Mouse (Mus musculus) MEL (cell line): Measurements from ENCODE around the gene Snapc5.

Source experiments
- BHLHE40 ChIP-seq: IDR thresholded peaks from 2 replicates; pipeline ENCODE4 v1.6.1; 2012; ENCODE audit warnings: low read depth, mild to moderate bottlenecking, inconsistent platforms, low read length, improper control_type of control experiment, borderline replicate concordance
- CHD2 ChIP-seq: IDR thresholded peaks from 2 replicates; pipeline ENCODE4 v1.6.1; 2011; ENCODE audit warnings: low read length, improper control_type of control experiment
- CTCF ChIP-seq, 3 experiments: IDR thresholded peaks in 2 of 3; conservative IDR thresholded peaks in 1 of 3; 2 replicates each; pipeline ENCODE4 v1.5.1; 2011 to 2012; ENCODE audit warnings: low read length in 3 of 3, low read depth in 2 of 3, mild to moderate bottlenecking in 2 of 3, improper control_type of control experiment in 1 of 3, inconsistent platforms in 1 of 3, mixed read lengths in 1 of 3, moderate library complexity in 1 of 3; ENCODE audit not compliant: control insufficient read depth in 1 of 3, insufficient read depth in 1 of 3, poor library complexity in 1 of 3, severe bottlenecking in 1 of 3
- GATA1 ChIP-seq: IDR thresholded peaks from 2 replicates; pipeline ENCODE4 v1.6.1; 2011; ENCODE audit warnings: low read depth, low read length, improper control_type of control experiment
- KAT2A ChIP-seq: conservative IDR thresholded peaks from 2 replicates; pipeline ENCODE4 v1.6.1; 2012; ENCODE audit warnings: low read depth, low read length, improper control_type of control experiment, inconsistent platforms
- MEF2A ChIP-seq: IDR thresholded peaks from 2 replicates; pipeline ENCODE4 v1.6.1; 2014; ENCODE audit warnings: low read depth, mild to moderate bottlenecking, inconsistent platforms, low read length, improper control_type of control experiment; ENCODE audit not compliant: poor library complexity, insufficient replicate concordance, severe bottlenecking; ENCODE audit errors: extremely low read depth
- POLR2A ChIP-seq, 2 experiments: IDR thresholded peaks; 2 replicates each; pipeline ENCODE4 v1.6.1; 2011 to 2012; ENCODE audit warnings: low read length in 2 of 2, mild to moderate bottlenecking in 2 of 2, control low read depth in 1 of 2, improper control_type of control experiment in 1 of 2, low read depth in 1 of 2, moderate library complexity in 1 of 2; ENCODE audit not compliant: control insufficient read depth in 1 of 2, insufficient read depth in 1 of 2, poor library complexity in 1 of 2
- POLR2AphosphoS5 ChIP-seq: IDR thresholded peaks from 2 replicates; pipeline ENCODE4 v1.6.1; 2012; ENCODE audit warnings: low read depth, borderline replicate concordance, mild to moderate bottlenecking, inconsistent platforms, low read length, moderate library complexity, mixed read lengths
- RAD21 ChIP-seq: IDR thresholded peaks from 2 replicates; pipeline ENCODE4 v1.6.1; 2011; ENCODE audit warnings: mild to moderate bottlenecking, low read depth, low read length, improper control_type of control experiment
- TBP ChIP-seq: IDR thresholded peaks from 2 replicates; pipeline ENCODE4 v1.8.0; 2011; ENCODE audit warnings: low read depth, low read length, improper control_type of control experiment
- TCF12 ChIP-seq: IDR thresholded peaks from 2 replicates; pipeline ENCODE4 v1.6.1; 2014; ENCODE audit warnings: low read depth, mild to moderate bottlenecking, inconsistent platforms, low read length, improper control_type of control experiment, moderate library complexity

DNA sequence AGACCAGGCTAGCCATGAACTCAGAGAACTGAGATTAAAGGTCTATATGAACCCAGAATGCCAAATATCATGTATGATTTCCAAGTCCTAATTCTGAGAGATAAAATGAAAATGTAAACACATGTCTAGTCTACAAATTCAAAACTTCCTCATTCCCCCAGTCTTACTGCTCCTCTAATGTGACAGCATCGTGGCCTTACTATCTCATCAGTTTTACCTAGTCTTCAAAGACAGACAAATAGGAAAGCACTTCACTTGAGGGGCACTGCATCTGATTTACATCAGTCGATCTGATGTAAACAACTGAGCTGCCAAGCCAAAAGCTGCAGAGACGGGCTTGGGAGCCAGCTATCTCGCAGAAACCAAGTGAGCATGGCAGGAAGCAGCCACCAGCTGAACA, 37.0 kb downstream of the Snapc5 start:
- TF ChIP-seq MEF2A (no peak), CTCF (IDR thresholded peaks at IDR 0.05 in 2 of 3, conservative IDR thresholded peaks at IDR 0.05 in 1 of 3; ENCODE audit: control insufficient read depth in 1 of 3, insufficient read depth in 1 of 3, low read depth in 2 of 3, low read length in 3 of 3, poor library complexity in 1 of 3, severe bottlenecking in 1 of 3) (no peak), GATA1 (no peak), TCF12 (no peak), POLR2A (IDR thresholded peaks at IDR 0.05; ENCODE audit: control insufficient read depth in 1 of 2, insufficient read depth in 1 of 2, low read depth in 1 of 2, low read length in 2 of 2, poor library complexity in 1 of 2) (no peak), BHLHE40 (no peak), TBP (no peak), RAD21 (no peak), CHD2 (no peak), KAT2A (no peak), POLR2AphosphoS5 (no peak)
